Mouse (Mus musculus): ENCODE results near the gene Tmem50a.

DNA sequence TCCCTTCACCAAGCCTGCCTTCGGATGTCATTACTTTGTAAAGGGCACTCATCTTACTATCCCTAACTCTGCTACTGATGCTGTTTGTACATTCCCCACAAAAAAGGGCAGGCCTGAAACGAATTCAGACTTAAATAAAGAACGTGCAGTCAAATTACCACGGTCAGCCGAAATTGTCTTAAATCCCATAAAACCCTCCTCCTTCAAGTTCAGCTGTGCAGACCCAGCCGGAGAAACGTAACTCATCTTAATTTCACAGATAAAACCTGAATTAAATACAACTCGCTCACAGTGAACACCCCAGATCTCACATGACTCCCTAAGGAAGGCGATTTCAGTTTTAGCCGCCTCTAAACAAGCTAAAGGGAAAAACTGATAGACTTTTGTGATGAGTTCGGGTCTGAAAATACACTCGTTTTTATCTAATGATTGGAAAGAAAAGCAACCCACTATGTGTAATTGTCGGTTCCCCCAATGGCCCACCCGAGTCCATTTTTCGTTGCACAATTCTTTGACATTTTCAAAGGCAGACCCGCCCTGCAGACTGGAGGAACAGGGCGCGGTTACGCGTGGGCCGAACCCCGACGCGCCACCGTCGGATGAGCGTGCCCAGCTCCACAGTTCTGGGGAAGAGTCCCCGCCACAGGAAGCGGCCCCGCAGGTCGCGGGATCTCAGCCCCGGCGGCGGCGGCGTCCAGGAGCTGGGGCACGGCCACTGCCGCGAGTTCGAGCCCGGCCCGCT lies 531 bp downstream of the Tmem50a start:
- no peak for TF ChIP-seq CTCF (IDR thresholded peaks at IDR 0.05; ENCODE audit: low read depth, low read length)
- TF ChIP-seq POLR2A (IDR thresholded peaks at IDR 0.05; ENCODE audit: insufficient read depth, low read length) = no peak
- no peak for TF ChIP-seq EP300 (IDR thresholded peaks at IDR 0.05; ENCODE audit: insufficient read depth, low read depth, low read length)
